Mouse (Mus musculus): ENCODE data around the gene Ces1d. TPM values are rescaled to one million over a fixed set of nuclear protein-coding genes. Genes with fewer than 3 reads are reported as not detected.

The Ces1d gene
- total RNA-seq (2012; rRNA removed) (not detected in 2 replicates), total RNA-seq (2014; rRNA removed) (not detected in 2 replicates), polyA plus RNA-seq (2012; ENCODE audit: insufficient read length, low read depth) (not detected in 2 replicates)

- peaks cover 3% of the 10 kb centered on the region for H3K27me3 ChIP-seq (replicated peaks)
- dilution Hi-C loops (cut with MboI; ENCODE audit: extremely low pct_ligation_motif_present, extremely low pct_unique_long_range_greater_than_20kb, low sequenced_read_pairs) (no loop called here), in situ Hi-C loops (cut with MboI; ENCODE audit: low pct_ligation_motif_present, low pct_unique_long_range_greater_than_20kb, low sequenced_read_pairs) (no loop called here)
- H3K9ac ChIP-seq (ENCODE audit: insufficient read depth, low read depth) = no peak within 1 kb of the TSS
- TF ChIP-seq ZMIZ1 (IDR thresholded peaks at IDR 0.05; ENCODE audit: low read depth, low read length) = no peak
- no peak for TF ChIP-seq SIN3A (IDR thresholded peaks at IDR 0.05; ENCODE audit: low read length)
- TF ChIP-seq POLR2A (IDR thresholded peaks at IDR 0.05; ENCODE audit: low read depth, low read length) = no peak
- no peaks in the 10 kb centered on the region for H3K4me1 ChIP-seq (ENCODE audit: control insufficient read depth in 1 of 2, insufficient read depth in 2 of 2)
- H3K4me2 ChIP-seq (ENCODE audit: insufficient read depth, low read depth, poor library complexity, severe bottlenecking) = no peak within 1 kb of the TSS
- no peak for DNase-seq (ENCODE audit: extremely low read depth)
- no peak within 1 kb of the TSS for H3K4me3 ChIP-seq (replicated peaks in 1 of 3; ENCODE audit: low read depth in 2 of 3, low read length in 2 of 3, poor library complexity in 1 of 3)
- H3K9me3 ChIP-seq (replicated peaks; ENCODE audit: low read length) = no peaks in the 10 kb centered on the region
- no peaks in the 10 kb centered on the region for H3K79me2 ChIP-seq (replicated peaks; ENCODE audit: control insufficient read depth, extremely low read depth, insufficient read depth, poor library complexity, severe bottlenecking)
- H3K27ac ChIP-seq (ENCODE audit: insufficient read depth, low read depth) = no peak within 1 kb of the TSS
- H3K36me3 ChIP-seq (replicated peaks in 1 of 2; ENCODE audit: control insufficient read depth in 1 of 2, insufficient read depth in 1 of 2, low read length in 1 of 2) = no peaks in the 10 kb centered on the region
Measured at GRCm38 (mm10) chr8:93197685-93198525, at the start of gene Ces1d. Gene Ces1d, minus strand, starts transcription at chr8:93197838.

- Histone ChIP-seq H3K27me3 (replicated peaks) (peaks cover 39% of the 10 kb centered on the region), H3K4me1 (ENCODE audit: control insufficient read depth in 1 of 2, insufficient read depth in 2 of 2) (no peaks in the 10 kb centered on the region), H3K27ac (ENCODE audit: insufficient read depth, low read depth) (no peak overlapping the region), H3K9ac (ENCODE audit: insufficient read depth, low read depth) (no peak overlapping the region), H3K4me3 (replicated peaks in 1 of 3; ENCODE audit: low read depth in 2 of 3, low read length in 2 of 3, poor library complexity in 1 of 3) (no peak overlapping the region), H3K4me2 (ENCODE audit: insufficient read depth, low read depth, poor library complexity, severe bottlenecking) (no peak overlapping the region), H3K36me3 (replicated peaks in 1 of 2; ENCODE audit: control insufficient read depth in 1 of 2, insufficient read depth in 1 of 2, low read length in 1 of 2) (no peaks in the 10 kb centered on the region), H3K9me3 (replicated peaks; ENCODE audit: low read length) (no peaks in the 10 kb centered on the region), H3K79me2 (replicated peaks; ENCODE audit: control insufficient read depth, extremely low read depth, insufficient read depth, poor library complexity, severe bottlenecking) (no peaks in the 10 kb centered on the region)
- in situ Hi-C loops (cut with MboI; ENCODE audit: low pct_ligation_motif_present, low pct_unique_long_range_greater_than_20kb, low sequenced_read_pairs) (no loop called here), dilution Hi-C loops (cut with MboI; ENCODE audit: extremely low pct_ligation_motif_present, extremely low pct_unique_long_range_greater_than_20kb, low sequenced_read_pairs) (no loop called here)
- DNase-seq (ENCODE audit: extremely low read depth) = no peak
- no peak for TF ChIP-seq NRF1 (IDR thresholded peaks at IDR 0.05; ENCODE audit: low read depth, low read length)
- no peak for TF ChIP-seq MAZ (IDR thresholded peaks at IDR 0.05; ENCODE audit: low read depth, low read length)
- no peak for TF ChIP-seq MAX (IDR thresholded peaks at IDR 0.05; ENCODE audit: low read length)
- no peak for TF ChIP-seq SMC3 (IDR thresholded peaks at IDR 0.05; ENCODE audit: low read depth, low read length)
- TF ChIP-seq TCF12 (IDR thresholded peaks at IDR 0.05; ENCODE audit: low read depth, low read length) = no peak
- no peak for TF ChIP-seq CHD2 (IDR thresholded peaks at IDR 0.05; ENCODE audit: low read length)
- TF ChIP-seq HCFC1 (IDR thresholded peaks at IDR 0.05; ENCODE audit: low read depth, low read length) = no peak
- no peak for TF ChIP-seq MYC (IDR thresholded peaks at IDR 0.05; ENCODE audit: low read depth, low read length)
- TF ChIP-seq POLR2AphosphoS2 (IDR thresholded peaks at IDR 0.05; ENCODE audit: low read depth, low read length) = no peak
- no peak for TF ChIP-seq JUND (conservative IDR thresholded peaks at IDR 0.05; ENCODE audit: low read depth, low read length)
- TF ChIP-seq RCOR1 (conservative IDR thresholded peaks at IDR 0.05; ENCODE audit: low read depth, low read length) = no peak
- no peak for TF ChIP-seq MEF2A (IDR thresholded peaks at IDR 0.05; ENCODE audit: borderline replicate concordance, low read depth, low read length)
- TF ChIP-seq CTCF (conservative IDR thresholded peaks at IDR 0.05 in 1 of 2, IDR thresholded peaks at IDR 0.05 in 1 of 2; ENCODE audit: low read depth in 2 of 2, low read length in 2 of 2) = no peak
- TF ChIP-seq IRF4 (IDR thresholded peaks at IDR 0.05; ENCODE audit: low read depth, low read length) = no peak
- TF ChIP-seq GABPA (IDR thresholded peaks at IDR 0.05; ENCODE audit: insufficient replicate concordance, low read depth, low read length) = no peak
Measured at GRCm38 (mm10) chr8:93246057-93246456, 48.4 kb upstream of the Ces1d start.

Data from CH12.LX (cell line).